8 mouse cellular contexts compared by ENCODE assay signal in genomic region chr8:111299363-111299820, GRCm38 (mm10). TPM values are rescaled to one million over a fixed set of nuclear protein-coding genes. Genes with fewer than 3 reads are reported as not detected.
DNase-seq lines count a peak whose midpoint lies in the region; ATAC-seq and TF ChIP-seq lines count a peak whose summit lies in the region.

No protein-coding gene starts in this region.

- peak overlapping the region; percentile 91 for H3K4me3 ChIP-seq in G1E (ENCODE audit: low read depth, low read length)
- peak overlapping the region; percentile 94 for H3K4me3 ChIP-seq in forebrain, embryonic 14.5 days (ENCODE audit: low read depth, low read length)

- H3K4me2 ChIP-seq in forebrain, embryonic 14.5 days (ENCODE audit: low read length): peak overlapping the region; percentile 65

- no peaks in the 10 kb centered on the region for H3K27me3 ChIP-seq in G1E (ENCODE audit: insufficient read depth, low read length)
- H3K27me3 ChIP-seq in forebrain, embryonic 14.5 days (replicated peaks; ENCODE audit: control insufficient read depth, insufficient read depth, low read length): no peaks in the 10 kb centered on the region

- H3K4me1 ChIP-seq in G1E (ENCODE audit: insufficient read depth, low read depth, low read length): peaks cover 23% of the 10 kb centered on the region
- H3K4me1 ChIP-seq in forebrain, embryonic 14.5 days (ENCODE audit: control insufficient read depth, insufficient read depth, low read length): peaks cover 9% of the 10 kb centered on the region

- peaks cover 29% of the 10 kb centered on the region for H3K36me3 ChIP-seq in G1E (replicated peaks)
- peaks cover 21% of the 10 kb centered on the region for H3K36me3 ChIP-seq in forebrain, embryonic 14.5 days (ENCODE audit: control insufficient read depth, insufficient read depth, low read length)

- WGBS in forebrain, embryonic 14.5 days: under 1% methylated on average over 28 of the region's 28 CpGs

- no peak for ATAC-seq in G1E (ENCODE audit: extremely low read depth, insufficient number of reproducible peaks, low FRiP score, poor library complexity, severe bottlenecking)
- no peak for ATAC-seq in forebrain, embryonic 14.5 days
- ATAC-seq in hematopoietic stem cell, adult 5-6 weeks (replicated peaks in 1 of 2; ENCODE audit: insufficient read depth in 1 of 2, low FRiP score in 2 of 2, low TSS enrichment in 1 of 2, low read depth in 1 of 2, poor library complexity in 2 of 2, severe bottlenecking in 2 of 2): peak; percentile 17 to 30

- no peak overlapping the region for H3K27ac ChIP-seq in forebrain, embryonic 14.5 days (ENCODE audit: low read depth, low read length)

- H3K9me3 ChIP-seq in G1E (replicated peaks): no peaks in the 10 kb centered on the region
- no peaks in the 10 kb centered on the region for H3K9me3 ChIP-seq in forebrain, embryonic 14.5 days (replicated peaks; ENCODE audit: control insufficient read depth, low read length)

- peak overlapping the region; percentile 92 for H3K9ac ChIP-seq in forebrain, embryonic 14.5 days (ENCODE audit: low read length)

- TF ChIP-seq CTCF in G1E (IDR thresholded peaks at IDR 0.05; ENCODE audit: low read depth, low read length): no peak

- DNase-seq in G1E (ENCODE audit: low spot score): peak; percentile 20
- peak; percentile 60 for DNase-seq in c-Kit-negative CD71-positive TER-119-positive erythroid progenitor cells, embryonic 14.5 days (ENCODE audit: low read depth, low spot score)
- peak; percentile 28 for DNase-seq in forebrain, embryonic 14.5 days (ENCODE audit: low spot score)
- DNase-seq in layer of hippocampus, postnatal 25 days (ENCODE audit: extremely low spot score in 1 of 2, low spot score in 1 of 2): peak; percentile 20 to 25
- DNase-seq in lung, postnatal 14 days: peak; percentile 60
- DNase-seq in ovary, postnatal 14 days (ENCODE audit: low spot score): peak; percentile 18
- peak; percentile 66 to 67 for DNase-seq in thymus, postnatal 36 days

RNA-seq across cellular contexts. Expression of gene Rfwd3, which starts 0.6 kb away (rescaled TPM):
- total RNA-seq in G1E (2014; fragmentation: Nextera tagmentation): 58.1 and 72.0 TPM in 2 replicates
- total RNA-seq in G1E (2017): 79.2 and 83.2 TPM in 2 replicates
- 4.0 and 4.9 TPM in 2 replicates for polyA plus RNA-seq in G1E (2012)
- 34.4 and 35.3 TPM in 2 replicates for polyA plus RNA-seq in forebrain, embryonic 14.5 days (2014; fragmentation: Nextera tagmentation; extraction: Ambion mirVana)
- 55.8 and 56.8 TPM in 2 replicates for total RNA-seq in hematopoietic stem cell, adult 5-6 weeks (2017)
- total RNA-seq in layer of hippocampus, postnatal 25 days (2021): 10 to 100 TPM; 20.2 TPM

RNA-seq across cellular contexts. Expression of gene Mlkl, which starts 38.6 kb away (rescaled TPM):
- total RNA-seq in G1E (2014; fragmentation: Nextera tagmentation): not detected in 2 replicates
- 0.17 TPM in 1 of 2 replicates, not detected in the other for total RNA-seq in G1E (2017)
- not detected in 2 replicates for polyA plus RNA-seq in G1E (2012)
- 0.47 and 0.78 TPM in 2 replicates for polyA plus RNA-seq in forebrain, embryonic 14.5 days (2014; fragmentation: Nextera tagmentation; extraction: Ambion mirVana)
- total RNA-seq in hematopoietic stem cell, adult 5-6 weeks (2017): 49.0 and 49.4 TPM in 2 replicates
- under 1 TPM; 0.17 to 0.59 TPM for total RNA-seq in layer of hippocampus, postnatal 25 days (2021)

RNA-seq across cellular contexts. Expression of gene Glg1, which starts 40.4 kb away (rescaled TPM):
- total RNA-seq in G1E (2014; fragmentation: Nextera tagmentation) (71.0 and 71.8 TPM in 2 replicates), G1E (2017) (15.5 and 22.7 TPM in 2 replicates)
- 10.8 and 12.7 TPM in 2 replicates for polyA plus RNA-seq in G1E (2012)
- 65.2 and 66.1 TPM in 2 replicates for polyA plus RNA-seq in forebrain, embryonic 14.5 days (2014; fragmentation: Nextera tagmentation; extraction: Ambion mirVana)
- total RNA-seq in hematopoietic stem cell, adult 5-6 weeks (2017): 50.0 and 52.4 TPM in 2 replicates
- 100 to 1,000 TPM; 141 to 143 TPM for total RNA-seq in layer of hippocampus, postnatal 25 days (2021)

Comparison
In these comparisons a context has a peak if more than half of its experiments do, and no peak if none do; other contexts are left out.
1. ATAC-seq: peak in hematopoietic stem cell, adult 5-6 weeks (2 of 2); none in G1E (single experiment) and forebrain, embryonic 14.5 days (single experiment).
2. RNA of gene Mlkl, which starts 38.6 kb away (total RNA-seq): 49.0 to 49.4 TPM in hematopoietic stem cell, adult 5-6 weeks; 0.17 to 0.59 TPM in layer of hippocampus, postnatal 25 days and 0.17 TPM in G1E; every median in the first group is over 10 times any median in the second.
3. Peak in every context shown above with its lines, with median percentiles within 50 percentile points of each other: DNase-seq.